Mouse (Mus musculus) small intestine, adult 2 months (tissue): Measurements from ENCODE around the gene Gucy1b2.

Experiments
- CTCF ChIP-seq: fragments of 200-500 bp; IDR thresholded peaks from 2 replicates; pipeline ENCODE4 v1.5.1; 2012; ENCODE audit warnings: low read depth, mild to moderate bottlenecking, control low read depth, inconsistent platforms, low read length, moderate library complexity, mixed read lengths; ENCODE audit not compliant: insufficient replicate concordance, insufficient read length; ENCODE audit errors: extremely low read depth
- POLR2A ChIP-seq: fragments of 200-500 bp; IDR thresholded peaks from 2 replicates; pipeline ENCODE4 v1.6.1; 2012; ENCODE audit warnings: low read depth, mild to moderate bottlenecking, control low read depth, inconsistent platforms, low read length, moderate library complexity

- TF ChIP-seq POLR2A = no peak
- TF ChIP-seq CTCF = no peak
These were observed 16.1 kb downstream of the Gucy1b2 start for GRCm38 (mm10) chr14:62440036-62440435.
